Mouse (Mus musculus): Measurements from ENCODE around the gene Mup6. TPM values are rescaled to one million over a fixed set of nuclear protein-coding genes. Genes with fewer than 3 reads are reported as not detected.
"Not testable (repeated sequence)": the region's sequence is repeated elsewhere in the genome, so short reads cannot be mapped to it uniquely, and the experiment has no call there.

Mup6 gene
- polyA plus RNA-seq, 2 experiments, result not detected

DNA sequence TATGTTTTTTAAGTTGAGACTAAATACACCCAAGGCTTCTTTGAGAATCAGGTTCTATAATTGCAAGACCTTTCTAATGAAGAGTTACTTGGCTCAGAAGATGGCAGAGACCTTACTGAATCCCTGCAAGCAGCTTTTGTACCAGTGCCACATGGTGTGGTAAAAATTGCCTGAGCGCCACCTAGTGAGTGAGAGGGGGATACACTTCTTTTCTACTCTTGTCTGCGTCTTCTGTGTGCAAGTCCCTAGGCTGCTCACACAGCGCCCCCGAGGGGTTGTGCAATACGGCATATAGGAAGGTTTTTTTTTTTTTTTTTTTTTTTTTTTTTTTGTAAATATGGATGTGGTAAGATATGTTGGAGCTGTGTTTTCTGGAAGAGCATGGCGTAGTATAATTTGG, 35.7 kb upstream of the Mup6 start:
- H3K27ac ChIP-seq (replicated peaks; ENCODE audit: low read depth, low read length), result no peak overlapping the region
- no peak overlapping the region for H3K4me2 ChIP-seq (replicated peaks; ENCODE audit: low read depth, low read length, severe bottlenecking)
- H3K27me3 ChIP-seq (ENCODE audit: control insufficient read depth, insufficient read depth, low read length), result no peaks in the 10 kb centered on the region
- no peak for TF ChIP-seq POLR2A (IDR thresholded peaks at IDR 0.05; ENCODE audit: borderline replicate concordance, extremely low read depth, insufficient read depth, insufficient read length)
- no peaks in the 10 kb centered on the region for H3K36me3 ChIP-seq (ENCODE audit: control insufficient read depth, insufficient read depth, low read length)
- H3K9me3 ChIP-seq (ENCODE audit: control insufficient read depth, low read length), result no peaks in the 10 kb centered on the region
- ATAC-seq (ENCODE audit: low FRiP score, low read depth) (no peak), DNase-seq (ENCODE audit: low spot score) (peak; percentile 69)
- H3K9ac ChIP-seq (ENCODE audit: low read depth, low read length, severe bottlenecking), result no peak overlapping the region
- no peaks in the 10 kb centered on the region for H3K4me1 ChIP-seq (ENCODE audit: control insufficient read depth, insufficient read depth, low read length)
- WGBS, result 18% methylated on average over 6 of the region's 6 CpGs
- no peak overlapping the region for H3K4me3 ChIP-seq (replicated peaks; ENCODE audit: low read length)

DNA sequence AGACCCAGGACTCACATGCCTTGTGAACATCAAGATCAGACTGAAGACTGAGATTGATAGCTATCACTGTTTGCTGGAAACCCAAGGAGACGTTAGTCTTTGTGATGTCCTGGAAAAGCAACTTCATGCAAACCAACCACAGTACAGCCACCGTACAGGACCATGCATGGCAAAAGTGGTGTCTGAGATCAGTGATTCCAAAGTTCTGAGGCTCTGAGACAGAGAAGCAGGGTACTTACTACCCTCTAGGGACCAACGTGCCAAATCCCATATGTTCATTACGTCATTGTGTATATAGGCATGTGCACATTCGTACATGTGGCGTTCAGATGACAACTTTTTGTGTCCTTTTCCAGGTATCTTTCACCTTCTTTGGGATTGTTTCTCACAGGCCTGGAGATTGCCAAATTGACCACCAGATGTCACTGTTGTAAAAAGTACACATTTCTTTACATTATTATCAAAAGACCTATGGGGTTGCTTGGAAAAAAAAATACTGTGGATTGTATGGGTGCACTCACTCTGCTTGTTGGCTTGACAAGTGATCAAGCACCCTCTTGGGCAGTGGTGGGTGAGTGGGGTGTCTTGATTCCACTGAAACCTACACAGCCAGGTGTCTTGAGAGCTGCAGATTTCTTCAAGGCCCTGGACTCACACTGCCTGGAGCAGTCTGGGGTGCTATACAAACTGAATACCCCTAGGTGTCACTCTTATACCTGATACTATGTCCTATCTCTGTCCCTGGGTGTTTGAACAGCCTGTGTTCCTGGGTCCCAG, 31.4 kb upstream of the Mup6 start:
- Histone ChIP-seq H3K9ac (ENCODE audit: low read depth, low read length, severe bottlenecking) (no peak overlapping the region), H3K4me2 (replicated peaks; ENCODE audit: low read depth, low read length, severe bottlenecking) (no peak overlapping the region), H3K36me3 (ENCODE audit: control insufficient read depth, insufficient read depth, low read length) (no peaks in the 10 kb centered on the region), H3K27ac (replicated peaks; ENCODE audit: low read depth, low read length) (no peak overlapping the region), H3K9me3 (ENCODE audit: control insufficient read depth, low read length) (no peaks in the 10 kb centered on the region), H3K4me1 (ENCODE audit: control insufficient read depth, insufficient read depth, low read length) (0 out of 2 replicates have a peak, but pooled peaks cover 1% of the 10 kb centered on the region), H3K27me3 (ENCODE audit: control insufficient read depth, insufficient read depth, low read length) (no peaks in the 10 kb centered on the region), H3K4me3 (replicated peaks; ENCODE audit: low read length) (no peak overlapping the region)
- TF ChIP-seq POLR2A (IDR thresholded peaks at IDR 0.05; ENCODE audit: borderline replicate concordance, extremely low read depth, insufficient read depth, insufficient read length), result no peak
- DNase-seq (ENCODE audit: low spot score) (peak; percentile 29), ATAC-seq (ENCODE audit: low FRiP score, low read depth) (peak; percentile 34; the same call in 1 of the 2 replicates)
- WGBS, result 51% methylated on average over 6 of the region's 6 CpGs

DNA sequence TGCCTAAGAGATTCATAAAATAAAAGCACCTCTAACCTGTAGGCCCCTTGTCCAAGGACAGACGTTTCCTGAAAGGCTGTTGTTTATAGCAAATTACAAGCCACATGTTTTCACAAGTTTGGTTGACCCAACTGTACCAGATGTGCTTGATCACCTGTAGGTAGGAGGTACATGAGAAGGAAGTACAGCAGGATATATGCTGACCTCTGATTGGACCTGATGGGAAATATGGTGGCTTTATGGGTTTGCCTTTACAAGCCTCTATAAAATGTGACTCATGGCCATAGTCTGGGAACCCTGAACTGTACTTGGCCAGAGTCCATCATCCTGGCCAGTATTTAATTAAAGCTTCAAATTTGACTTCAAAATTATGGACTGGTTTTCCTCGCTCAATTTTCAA, 26.6 kb upstream of the Mup6 start:
- Histone ChIP-seq H3K4me2 (replicated peaks; ENCODE audit: low read depth, low read length, severe bottlenecking) (no peak overlapping the region), H3K9ac (ENCODE audit: low read depth, low read length, severe bottlenecking) (no peak overlapping the region), H3K9me3 (ENCODE audit: control insufficient read depth, low read length) (no peaks in the 10 kb centered on the region), H3K27me3 (ENCODE audit: control insufficient read depth, insufficient read depth, low read length) (no peaks in the 10 kb centered on the region), H3K4me3 (replicated peaks; ENCODE audit: low read length) (no peak overlapping the region), H3K27ac (replicated peaks; ENCODE audit: low read depth, low read length) (no peak overlapping the region), H3K4me1 (ENCODE audit: control insufficient read depth, insufficient read depth, low read length) (0 out of 2 replicates have a peak, but pooled peaks cover 4% of the 10 kb centered on the region), H3K36me3 (ENCODE audit: control insufficient read depth, insufficient read depth, low read length) (no peaks in the 10 kb centered on the region)
- ATAC-seq (ENCODE audit: low FRiP score, low read depth), result peak; percentile 34; the same call in 1 of the 2 replicates
- 22% methylated on average over 2 of the region's 2 CpGs for WGBS
- no peak for TF ChIP-seq POLR2A (IDR thresholded peaks at IDR 0.05; ENCODE audit: borderline replicate concordance, extremely low read depth, insufficient read depth, insufficient read length)
- DNase-seq (ENCODE audit: low spot score), result no peak

GRCm38 (mm10) chr4:59960610-59961009, 3.5 kb upstream of the Mup6 start, which contains the start of gene Mup4:
Mup4 (minus strand) TSS chr4:59960710.
- no peak for TF ChIP-seq POLR2A (IDR thresholded peaks at IDR 0.05; ENCODE audit: borderline replicate concordance, extremely low read depth, insufficient read depth, insufficient read length)
- WGBS, result 75% methylated on average over 3 of the region's 3 CpGs
- DNase-seq (ENCODE audit: low spot score) (no peak), ATAC-seq (ENCODE audit: low FRiP score, low read depth) (no peak)
- Histone ChIP-seq H3K4me2 (replicated peaks; ENCODE audit: low read depth, low read length, severe bottlenecking) (no peak within 1 kb of the TSS), H3K4me1 (ENCODE audit: control insufficient read depth, insufficient read depth, low read length) (no peaks in the 10 kb centered on the region), H3K4me3 (replicated peaks; ENCODE audit: low read length) (no peak within 1 kb of the TSS), H3K9ac (ENCODE audit: low read depth, low read length, severe bottlenecking) (no peak within 1 kb of the TSS), H3K27me3 (ENCODE audit: control insufficient read depth, insufficient read depth, low read length) (no peaks in the 10 kb centered on the region), H3K36me3 (ENCODE audit: control insufficient read depth, insufficient read depth, low read length) (no peaks in the 10 kb centered on the region), H3K9me3 (ENCODE audit: control insufficient read depth, low read length) (no peaks in the 10 kb centered on the region), H3K27ac (replicated peaks; ENCODE audit: low read depth, low read length) (no peak within 1 kb of the TSS)

DNA sequence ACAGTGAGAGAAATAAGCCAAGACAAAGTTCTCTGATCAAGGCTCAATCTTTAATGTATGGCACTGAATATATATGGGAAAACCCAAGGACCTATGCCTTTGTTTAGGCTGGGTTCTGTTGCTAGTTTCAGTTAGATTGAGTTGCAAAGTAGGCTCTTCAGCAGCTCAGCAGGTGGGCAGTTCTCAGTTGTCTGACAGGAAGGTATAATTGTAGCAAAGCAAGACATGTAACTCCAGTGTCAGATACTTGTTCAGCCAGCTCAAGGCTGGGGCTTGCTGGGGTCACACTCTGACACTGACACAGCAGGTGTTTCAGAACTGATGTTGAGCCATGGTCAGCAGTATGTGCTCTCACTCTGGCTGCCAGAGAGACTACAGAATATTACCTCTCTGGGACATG, 33.8 kb downstream of the Mup6 start:
- not testable (repeated sequence) for H3K9ac ChIP-seq (ENCODE audit: low read depth, low read length, severe bottlenecking); H3K9me3 ChIP-seq (ENCODE audit: control insufficient read depth, low read length); H3K36me3 ChIP-seq (ENCODE audit: control insufficient read depth, insufficient read depth, low read length); H3K27ac ChIP-seq (replicated peaks; ENCODE audit: low read depth, low read length); H3K4me2 ChIP-seq (replicated peaks; ENCODE audit: low read depth, low read length, severe bottlenecking); H3K4me1 ChIP-seq (ENCODE audit: control insufficient read depth, insufficient read depth, low read length); DNase-seq (ENCODE audit: low spot score); H3K4me3 ChIP-seq (replicated peaks; ENCODE audit: low read length); H3K27me3 ChIP-seq (ENCODE audit: control insufficient read depth, insufficient read depth, low read length); ATAC-seq (ENCODE audit: low FRiP score, low read depth)

DNA sequence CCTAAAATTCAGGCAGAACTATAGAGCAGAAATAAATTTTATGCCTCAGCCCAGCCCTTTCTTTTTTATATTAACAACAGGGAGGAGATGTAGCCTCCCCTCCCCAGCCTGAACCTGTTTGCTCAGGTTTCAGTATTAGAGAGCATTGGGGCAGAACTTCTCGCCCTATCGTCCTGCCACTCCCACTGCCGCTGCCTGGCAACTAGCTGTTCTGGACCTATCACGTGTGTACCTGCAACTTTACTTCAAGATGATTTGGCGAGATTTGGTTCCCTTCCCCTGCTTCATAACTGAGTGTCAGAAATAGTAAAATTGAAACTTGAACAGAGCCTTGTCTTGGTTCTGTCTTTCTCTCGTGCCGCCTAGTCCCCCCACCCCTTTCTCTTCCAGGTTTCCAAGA, 56.0 kb downstream of the Mup6 start:
- not testable (repeated sequence) for H3K27ac ChIP-seq (replicated peaks; ENCODE audit: low read depth, low read length); H3K36me3 ChIP-seq (ENCODE audit: control insufficient read depth, insufficient read depth, low read length); H3K9ac ChIP-seq (ENCODE audit: low read depth, low read length, severe bottlenecking); ATAC-seq (ENCODE audit: low FRiP score, low read depth); H3K4me2 ChIP-seq (replicated peaks; ENCODE audit: low read depth, low read length, severe bottlenecking); H3K9me3 ChIP-seq (ENCODE audit: control insufficient read depth, low read length); DNase-seq (ENCODE audit: low spot score); H3K4me1 ChIP-seq (ENCODE audit: control insufficient read depth, insufficient read depth, low read length); H3K4me3 ChIP-seq (replicated peaks; ENCODE audit: low read length); H3K27me3 ChIP-seq (ENCODE audit: control insufficient read depth, insufficient read depth, low read length)
- WGBS, result 88% methylated on average over 7 of the region's 7 CpGs

- H3K27me3 ChIP-seq (ENCODE audit: control insufficient read depth, insufficient read depth, low read length); H3K9me3 ChIP-seq (ENCODE audit: control insufficient read depth, low read length); DNase-seq (ENCODE audit: low spot score); H3K9ac ChIP-seq (ENCODE audit: low read depth, low read length, severe bottlenecking); H3K4me3 ChIP-seq (replicated peaks; ENCODE audit: low read length); H3K36me3 ChIP-seq (ENCODE audit: control insufficient read depth, insufficient read depth, low read length); H3K4me1 ChIP-seq (ENCODE audit: control insufficient read depth, insufficient read depth, low read length); H3K4me2 ChIP-seq (replicated peaks; ENCODE audit: low read depth, low read length, severe bottlenecking); ATAC-seq (ENCODE audit: low FRiP score, low read depth); H3K27ac ChIP-seq (replicated peaks; ENCODE audit: low read depth, low read length): not testable (repeated sequence)
- 50% methylated on average over 12 of the region's 13 CpGs for WGBS
Observed at GRCm38 (mm10) chr4:60029334-60030111, 65.4 kb downstream of the Mup6 start.
